Mouse (Mus musculus) cortical plate, adult 2 months (tissue): Measurements from ENCODE around the gene Gm16503.
"Not testable (repeated sequence)": the region's sequence is repeated elsewhere in the genome, so short reads cannot be mapped to it uniquely, and the experiment has no call there.

Source experiments
- CTCF ChIP-seq: fragments of 200-500 bp; IDR thresholded peaks from 2 replicates; pipeline ENCODE4 v1.5.1; 2011; ENCODE audit warnings: mild to moderate bottlenecking, control low read depth, low read length; ENCODE audit not compliant: insufficient read depth; ENCODE audit errors: extremely low read depth
- POLR2A ChIP-seq: fragments of 200-500 bp; IDR thresholded peaks from 2 replicates; pipeline ENCODE4 v1.6.1; 2011; ENCODE audit warnings: mild to moderate bottlenecking, low read length, control low read depth; ENCODE audit not compliant: insufficient read depth; ENCODE audit errors: extremely low read depth

- not testable (repeated sequence) for TF ChIP-seq POLR2A, CTCF
Observed at GRCm38 (mm10) chr4:147539918-147540317, at the start of gene Gm16503.
